Mouse (Mus musculus): ENCODE measurements around the gene Zkscan7. TPM values are rescaled to one million over a fixed set of nuclear protein-coding genes. Genes with fewer than 3 reads are reported as not detected.

Gene Zkscan7
- polyA plus RNA-seq, 1 experiment from 2014 or later, result 2.4 TPM

GRCm38 (mm10) chr9:122922936-122923381, 37.5 kb downstream of the Zkscan7 start, which contains the start of gene Zfp105:
Zfp105 (plus strand) TSS chr9:122923072.
- Histone ChIP-seq H3K4me1 (0 out of 2 replicates have a peak, but pooled peaks cover 3% of the 10 kb centered on the region), H3K9me3 (no peaks in the 10 kb centered on the region), H3K4me3 (peak within 1 kb of the TSS; percentile 97), H3K36me3 (peaks cover 32% of the 10 kb centered on the region), H3K27ac (peak within 1 kb of the TSS; percentile 98), H3K27me3 (ENCODE audit: insufficient read depth, poor library complexity, severe bottlenecking) (no peaks in the 10 kb centered on the region)
- WGBS, result under 1% methylated on average over 43 of the region's 43 CpGs
- DNase-seq (ENCODE audit: low spot score), result peak; percentile 93

- Histone ChIP-seq H3K9me3 (0 out of 2 replicates have a peak, but pooled peaks cover 3% of the 10 kb centered on the region), H3K27me3 (ENCODE audit: insufficient read depth, poor library complexity, severe bottlenecking) (no peaks in the 10 kb centered on the region), H3K4me3 (no peak overlapping the region), H3K36me3 (peaks cover 79% of the 10 kb centered on the region), H3K4me1 (no peaks in the 10 kb centered on the region), H3K27ac (no peak overlapping the region)
- WGBS, result 78% methylated on average over 3 of the region's 3 CpGs
- DNase-seq (ENCODE audit: low spot score), result no peak
Observed at GRCm38 (mm10) chr9:122928915-122929314, 43.4 kb downstream of the Zkscan7 start.

Other genes starting within 250 kb of the Zkscan7 start
- 0.10 and 0.18 TPM in 2 replicates for gene Topaz1, start 138.3 kb upstream of the Zkscan7 start, polyA plus RNA-seq (2016; fragmentation: Nextera tagmentation; extraction: Ambion mirVana)
- gene Tcaim, start 80.1 kb upstream of the Zkscan7 start, polyA plus RNA-seq (2016; fragmentation: Nextera tagmentation; extraction: Ambion mirVana), result 3.2 and 4.5 TPM in 2 replicates
- not detected in 2 replicates for gene Gm35549, start 41.6 kb upstream of the Zkscan7 start, polyA plus RNA-seq (2016; fragmentation: Nextera tagmentation; extraction: Ambion mirVana)
- gene Zfp445, start 19.7 kb upstream of the Zkscan7 start, polyA plus RNA-seq (2016; fragmentation: Nextera tagmentation; extraction: Ambion mirVana), result 47.4 and 50.7 TPM in 2 replicates
- gene Zfp105, start 37.4 kb downstream of the Zkscan7 start, polyA plus RNA-seq (2016; fragmentation: Nextera tagmentation; extraction: Ambion mirVana), result 14.5 and 20.4 TPM in 2 replicates
- 15.5 and 16.6 TPM in 2 replicates for gene 1110059G10Rik, start 65.3 kb downstream of the Zkscan7 start, polyA plus RNA-seq (2016; fragmentation: Nextera tagmentation; extraction: Ambion mirVana)
- 37.3 and 46.9 TPM in 2 replicates for gene Kif15, start 65.4 kb downstream of the Zkscan7 start, polyA plus RNA-seq (2016; fragmentation: Nextera tagmentation; extraction: Ambion mirVana)
- 15.7 and 16.1 TPM in 2 replicates for gene Tmem42, start 135.6 kb downstream of the Zkscan7 start, polyA plus RNA-seq (2016; fragmentation: Nextera tagmentation; extraction: Ambion mirVana)
- gene Tgm4, start 149.0 kb downstream of the Zkscan7 start, polyA plus RNA-seq (2016; fragmentation: Nextera tagmentation; extraction: Ambion mirVana), result 0.27 and 0.73 TPM in 2 replicates
- 63.7 and 63.9 TPM in 2 replicates for gene Zdhhc3, start 227.5 kb downstream of the Zkscan7 start, polyA plus RNA-seq (2016; fragmentation: Nextera tagmentation; extraction: Ambion mirVana)
- gene Exosc7, start 227.5 kb downstream of the Zkscan7 start, polyA plus RNA-seq (2016; fragmentation: Nextera tagmentation; extraction: Ambion mirVana), result 102 and 138 TPM in 2 replicates